ENCODE assay signal across 8 mouse cellular contexts in the genomic region with DNA sequence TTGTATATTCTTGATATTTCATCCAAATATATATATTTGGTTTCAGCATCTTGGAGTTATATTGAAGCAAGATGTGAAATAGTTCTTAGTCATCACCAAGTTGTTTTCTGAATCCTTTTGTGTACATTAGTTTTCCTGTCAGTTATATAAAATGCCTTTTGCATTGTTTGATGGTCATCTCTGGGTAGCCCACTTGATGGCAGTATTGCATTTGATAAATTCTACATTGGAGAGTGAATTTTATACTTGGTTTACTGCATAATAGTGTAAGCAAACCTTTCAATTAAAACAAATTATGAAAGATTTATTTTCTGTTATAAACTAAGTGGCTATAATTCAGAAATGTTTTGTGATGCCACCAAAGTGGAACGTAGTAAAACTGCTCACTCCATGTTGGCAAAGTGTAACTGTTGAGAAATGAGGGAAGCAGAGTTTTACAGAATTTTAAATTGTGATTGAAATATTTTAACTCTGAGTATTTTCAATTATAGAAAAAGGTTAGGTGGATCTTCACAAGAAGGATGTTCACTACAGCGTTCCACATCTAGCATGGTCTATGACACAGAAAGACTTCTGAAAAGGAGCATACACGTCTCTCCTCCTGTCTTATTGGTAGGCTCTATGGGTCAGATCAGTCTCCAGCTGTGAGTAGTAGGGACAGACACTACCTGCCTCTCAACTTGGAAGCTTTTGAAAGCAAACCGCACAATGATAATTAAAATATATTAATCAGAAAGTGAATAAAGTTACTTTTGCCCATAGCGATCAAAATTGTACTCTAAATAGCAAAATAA.
A peak's percentile ranks its signal among the peaks of the same experiment; 100 is the strongest.
DNase-seq lines count a peak whose midpoint lies in the region; ATAC-seq and TF ChIP-seq lines count a peak whose summit lies in the region.
"Had no signal": no experiment of that assay in that cellular context is flagged by ENCODE, and none has a peak within 500 bp of the region (broad histone marks: within the 10 kb centered on the region; RNA-seq: fewer than 3 reads in every experiment).

No protein-coding gene starts in this region.

- ATAC-seq in hindbrain, postnatal 0 days: no peak
- ATAC-seq in hindbrain, embryonic 13.5 days (ENCODE audit: low FRiP score): no peak
- ATAC-seq in embryonic facial prominence, embryonic 14.5 days (ENCODE audit: low read depth): no peak

- WGBS in hindbrain, postnatal 0 days: 71% methylated on average over 5 of the region's 5 CpGs
- 75% methylated on average over 5 of the region's 5 CpGs for WGBS in hindbrain, embryonic 13.5 days
- 78% methylated on average over 5 of the region's 5 CpGs for WGBS in embryonic facial prominence, embryonic 14.5 days

- no peak overlapping the region for H3K27ac ChIP-seq in hindbrain, postnatal 0 days
- H3K27ac ChIP-seq in hindbrain, embryonic 13.5 days: no peak overlapping the region
- no peak overlapping the region for H3K27ac ChIP-seq in embryonic facial prominence, embryonic 14.5 days (replicated peaks; ENCODE audit: low read depth, low read length)
- H3K27ac ChIP-seq: limb, embryonic 15.5 days had no signal

- no peaks in the 10 kb centered on the region for H3K27me3 ChIP-seq in hindbrain, postnatal 0 days (ENCODE audit: insufficient read depth, low read length)
- H3K27me3 ChIP-seq in hindbrain, embryonic 13.5 days: no peaks in the 10 kb centered on the region
- H3K27me3 ChIP-seq in embryonic facial prominence, embryonic 14.5 days (replicated peaks; ENCODE audit: control insufficient read depth, insufficient read depth, low read length): no peaks in the 10 kb centered on the region
- H3K27me3 ChIP-seq: limb, embryonic 15.5 days had no signal

- no peaks in the 10 kb centered on the region for H3K4me1 ChIP-seq in hindbrain, postnatal 0 days (ENCODE audit: insufficient read depth, low read length)
- H3K4me1 ChIP-seq in hindbrain, embryonic 13.5 days (replicated peaks): no peaks in the 10 kb centered on the region
- no peaks in the 10 kb centered on the region for H3K4me1 ChIP-seq in embryonic facial prominence, embryonic 14.5 days (ENCODE audit: control insufficient read depth, insufficient read depth, low read length)
- H3K4me1 ChIP-seq: limb, embryonic 15.5 days had no signal

- no peak overlapping the region for H3K4me2 ChIP-seq in hindbrain, postnatal 0 days (ENCODE audit: low read depth, low read length)
- no peak overlapping the region for H3K4me2 ChIP-seq in hindbrain, embryonic 13.5 days
- H3K4me2 ChIP-seq in embryonic facial prominence, embryonic 14.5 days (ENCODE audit: low read depth, low read length): no peak overlapping the region
- H3K4me2 ChIP-seq: limb, embryonic 15.5 days had no signal

- no peak overlapping the region for H3K9ac ChIP-seq in hindbrain, postnatal 0 days (replicated peaks; ENCODE audit: low read length)
- H3K9ac ChIP-seq in hindbrain, embryonic 13.5 days: no peak overlapping the region
- H3K9ac ChIP-seq in embryonic facial prominence, embryonic 14.5 days (ENCODE audit: low read depth, low read length): no peak overlapping the region
- H3K9ac ChIP-seq: limb, embryonic 15.5 days had no signal

- H3K36me3 ChIP-seq in hindbrain, postnatal 0 days (ENCODE audit: insufficient read depth, low read length): no peaks in the 10 kb centered on the region
- H3K36me3 ChIP-seq in hindbrain, embryonic 13.5 days: no peaks in the 10 kb centered on the region
- no peaks in the 10 kb centered on the region for H3K36me3 ChIP-seq in embryonic facial prominence, embryonic 14.5 days (ENCODE audit: control insufficient read depth, insufficient read depth, low read length)
- H3K36me3 ChIP-seq: limb, embryonic 15.5 days had no signal

- H3K9me3 ChIP-seq in hindbrain, postnatal 0 days (ENCODE audit: low read length): no peaks in the 10 kb centered on the region
- no peaks in the 10 kb centered on the region for H3K9me3 ChIP-seq in hindbrain, embryonic 13.5 days
- H3K9me3 ChIP-seq in embryonic facial prominence, embryonic 14.5 days (ENCODE audit: control insufficient read depth, low read length): no peaks in the 10 kb centered on the region
- H3K9me3 ChIP-seq: limb, embryonic 15.5 days had no signal

- peak; percentile 69 for DNase-seq in hindbrain, postnatal 0 days (ENCODE audit: low spot score)
- DNase-seq in right cerebral cortex, postnatal 4 days: peak; percentile 7
- no peak for DNase-seq in right cerebral cortex, postnatal 14 days
- DNase-seq in embryonic facial prominence, embryonic 14.5 days (ENCODE audit: low spot score): peak; percentile 15
- DNase-seq in adrenal gland, postnatal 36 days: no peak
- DNase-seq in neural tube, embryonic 10.5 days (ENCODE audit: extremely low spot score, low spot score): no peak

- peak; percentile 70 for TF ChIP-seq CTCF in hindbrain, postnatal 0 days (IDR thresholded peaks at IDR 0.05; ENCODE audit: low read depth)

- no peak overlapping the region for H3K4me3 ChIP-seq in hindbrain, postnatal 0 days (ENCODE audit: low read length)
- no peak overlapping the region for H3K4me3 ChIP-seq in hindbrain, embryonic 13.5 days
- no peak overlapping the region for H3K4me3 ChIP-seq in embryonic facial prominence, embryonic 14.5 days (ENCODE audit: low read depth, low read length)
- H3K4me3 ChIP-seq: limb, embryonic 15.5 days had no signal

Comparison
In these comparisons a context has a peak if more than half of its experiments do, and no peak if none do; other contexts are left out.
1. DNase-seq: peak in hindbrain, postnatal 0 days (single experiment), right cerebral cortex, postnatal 4 days (single experiment) and embryonic facial prominence, embryonic 14.5 days (single experiment); none in right cerebral cortex, postnatal 14 days (single experiment), adrenal gland, postnatal 36 days (0 of 2) and neural tube, embryonic 10.5 days (single experiment).